Mouse (Mus musculus): ENCODE results near the gene Scarb1. TPM values are rescaled to one million over a fixed set of nuclear protein-coding genes. Genes with fewer than 3 reads are reported as not detected.
A peak's percentile ranks its signal among the peaks of the same experiment; 100 is the strongest.

Scarb1 gene
- polyA plus RNA-seq, 1 experiment from 2014 or later: 36.5 TPM

DNA sequence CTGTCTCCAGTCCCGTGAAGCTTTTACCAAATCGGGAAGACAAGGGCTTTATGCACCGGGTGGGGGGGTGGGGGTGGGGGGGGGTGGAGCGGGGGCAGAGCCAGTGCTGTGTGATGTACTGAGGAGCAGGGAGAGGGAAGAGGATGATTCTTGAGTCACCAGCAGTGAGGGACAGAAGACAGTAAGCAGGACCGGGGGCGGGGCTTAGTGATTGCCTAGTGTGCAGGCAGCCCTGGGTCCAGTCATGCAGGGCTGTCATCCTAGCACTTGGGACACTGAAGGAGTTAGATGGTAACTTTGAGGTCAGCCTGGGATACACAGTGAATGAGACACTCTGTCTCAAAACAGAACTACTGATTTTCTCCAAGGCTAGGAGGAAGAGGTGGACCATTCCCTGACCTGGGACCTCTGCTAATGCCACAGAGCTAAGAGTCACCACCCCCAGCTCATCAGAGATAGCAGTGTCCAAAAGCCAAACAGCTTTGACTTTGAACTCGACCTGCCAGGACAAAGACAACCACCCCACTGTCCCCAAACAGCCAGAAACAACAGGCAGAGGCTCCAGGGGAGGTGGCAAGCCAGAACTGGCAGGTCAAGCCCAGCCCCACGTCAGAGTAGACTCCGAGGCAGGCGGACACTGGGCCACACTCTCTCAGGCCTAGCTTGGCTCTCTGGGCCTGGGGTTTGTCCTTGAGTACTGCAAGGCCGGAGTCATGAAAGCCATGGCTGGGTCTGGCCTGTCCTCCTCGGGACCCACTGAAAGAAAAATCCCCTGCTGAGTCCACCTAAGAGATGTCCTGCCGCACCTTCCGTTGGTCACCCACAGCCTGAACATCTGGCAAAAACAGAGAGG lies 35.4 kb downstream of the Scarb1 start:
- WGBS: 60% methylated on average over 14 of the region's 14 CpGs
- Histone ChIP-seq H3K27me3 (ENCODE audit: control insufficient read depth, insufficient read depth, low read length) (no peaks in the 10 kb centered on the region), H3K9ac (no peak overlapping the region), H3K27ac (no peak overlapping the region), H3K4me3 (replicated peaks; ENCODE audit: low read length) (no peak overlapping the region), H3K9me3 (ENCODE audit: control insufficient read depth, low read length) (no peaks in the 10 kb centered on the region), H3K36me3 (replicated peaks; ENCODE audit: control insufficient read depth, insufficient read depth) (no peaks in the 10 kb centered on the region), H3K4me2 (replicated peaks) (no peak overlapping the region), H3K4me1 (replicated peaks; ENCODE audit: control insufficient read depth, insufficient read depth, low read length) (no peaks in the 10 kb centered on the region)
- ATAC-seq (ENCODE audit: low FRiP score): no peak
- no peak for DNase-seq (ENCODE audit: low spot score)

DNA sequence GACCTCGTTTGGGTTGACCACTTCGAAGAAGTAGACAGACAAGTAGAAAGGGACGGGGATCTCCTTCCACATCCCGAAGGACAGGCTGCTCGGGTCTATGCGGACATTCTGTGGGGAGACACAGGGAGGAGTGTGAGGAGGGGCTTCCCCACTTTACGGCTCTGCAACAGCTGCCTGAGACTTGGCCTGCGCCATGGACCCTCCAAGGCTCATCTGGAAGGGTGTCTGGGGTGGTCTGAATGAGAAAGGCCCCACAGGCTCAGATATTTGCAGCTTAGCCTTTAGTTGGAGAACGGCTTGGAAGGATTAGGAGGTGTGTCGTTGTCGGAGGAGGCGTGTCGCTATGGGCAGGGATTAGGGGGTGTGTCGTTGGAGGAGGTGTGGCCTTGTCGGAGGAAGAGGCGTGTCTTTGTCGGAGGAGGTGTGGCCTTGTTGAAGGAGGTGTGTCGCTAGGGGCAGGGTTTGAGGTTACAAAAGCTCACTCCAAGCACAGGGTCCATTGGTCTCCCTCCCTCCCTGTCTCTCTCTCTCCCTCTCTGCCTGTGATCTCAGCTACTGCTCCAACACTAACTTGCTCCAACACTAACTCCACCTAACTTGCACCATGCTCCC lies 36.5 kb downstream of the Scarb1 start:
- Histone ChIP-seq H3K4me3 (replicated peaks; ENCODE audit: low read length) (no peak overlapping the region), H3K9me3 (ENCODE audit: control insufficient read depth, low read length) (no peaks in the 10 kb centered on the region), H3K27ac (no peak overlapping the region), H3K36me3 (replicated peaks; ENCODE audit: control insufficient read depth, insufficient read depth) (peaks cover 7% of the 10 kb centered on the region; the same call in 1 of the 2 replicates), H3K9ac (no peak overlapping the region), H3K27me3 (ENCODE audit: control insufficient read depth, insufficient read depth, low read length) (no peaks in the 10 kb centered on the region), H3K4me2 (replicated peaks) (0 out of 2 replicates have a peak overlapping the region, but pooled peaks have one; percentile 6), H3K4me1 (replicated peaks; ENCODE audit: control insufficient read depth, insufficient read depth, low read length) (no peaks in the 10 kb centered on the region)
- WGBS: 27% methylated on average over 18 of the region's 18 CpGs
- DNase-seq (ENCODE audit: low spot score) (no peak), ATAC-seq (ENCODE audit: low FRiP score) (0 out of 2 replicates have a peak, but pooled peaks have one; percentile 46)

- Histone ChIP-seq H3K4me3 (replicated peaks; ENCODE audit: low read length) (no peak overlapping the region), H3K27me3 (ENCODE audit: control insufficient read depth, insufficient read depth, low read length) (no peaks in the 10 kb centered on the region), H3K9me3 (ENCODE audit: control insufficient read depth, low read length) (no peaks in the 10 kb centered on the region), H3K4me1 (replicated peaks; ENCODE audit: control insufficient read depth, insufficient read depth, low read length) (no peaks in the 10 kb centered on the region), H3K27ac (no peak overlapping the region), H3K4me2 (replicated peaks) (no peak overlapping the region), H3K36me3 (replicated peaks; ENCODE audit: control insufficient read depth, insufficient read depth) (peaks cover 7% of the 10 kb centered on the region; the same call in 1 of the 2 replicates), H3K9ac (no peak overlapping the region)
- no peak for DNase-seq (ENCODE audit: low spot score)
- no peak for ATAC-seq (ENCODE audit: low FRiP score)
- 96% methylated on average over 6 of the region's 6 CpGs for WGBS
Observed at GRCm38 (mm10) chr5:125303055-125303454, 37.8 kb downstream of the Scarb1 start.

DNA sequence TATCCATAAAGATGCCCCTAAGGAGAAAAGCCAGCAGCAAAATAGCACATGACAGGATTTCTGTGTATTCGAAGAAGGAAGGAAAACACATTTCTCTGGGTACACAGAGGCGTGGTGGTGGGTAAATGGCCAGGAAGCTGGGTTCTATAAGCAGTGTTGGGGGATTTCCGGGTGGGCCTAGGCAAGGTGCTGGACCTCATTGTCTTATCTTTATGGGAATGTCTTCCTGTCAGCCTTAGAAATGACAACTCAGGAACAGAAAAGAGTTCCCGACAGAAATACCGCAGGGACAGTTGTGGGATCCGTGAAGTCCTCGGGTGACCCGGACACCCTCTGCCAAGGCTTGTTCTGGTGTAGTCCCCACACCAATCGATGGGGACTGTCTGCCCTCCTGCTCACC lies 42.7 kb downstream of the Scarb1 start:
- DNase-seq (ENCODE audit: low spot score): no peak
- Histone ChIP-seq H3K36me3 (replicated peaks; ENCODE audit: control insufficient read depth, insufficient read depth) (peaks cover 20% of the 10 kb centered on the region; the same call in 1 of the 2 replicates), H3K27me3 (ENCODE audit: control insufficient read depth, insufficient read depth, low read length) (no peaks in the 10 kb centered on the region), H3K27ac (no peak overlapping the region), H3K4me3 (replicated peaks; ENCODE audit: low read length) (no peak overlapping the region), H3K4me1 (replicated peaks; ENCODE audit: control insufficient read depth, insufficient read depth, low read length) (no peaks in the 10 kb centered on the region), H3K4me2 (replicated peaks) (no peak overlapping the region), H3K9ac (no peak overlapping the region), H3K9me3 (ENCODE audit: control insufficient read depth, low read length) (no peaks in the 10 kb centered on the region)
- WGBS: 94% methylated on average over 9 of the region's 9 CpGs
- ATAC-seq (ENCODE audit: low FRiP score): no peak

DNA sequence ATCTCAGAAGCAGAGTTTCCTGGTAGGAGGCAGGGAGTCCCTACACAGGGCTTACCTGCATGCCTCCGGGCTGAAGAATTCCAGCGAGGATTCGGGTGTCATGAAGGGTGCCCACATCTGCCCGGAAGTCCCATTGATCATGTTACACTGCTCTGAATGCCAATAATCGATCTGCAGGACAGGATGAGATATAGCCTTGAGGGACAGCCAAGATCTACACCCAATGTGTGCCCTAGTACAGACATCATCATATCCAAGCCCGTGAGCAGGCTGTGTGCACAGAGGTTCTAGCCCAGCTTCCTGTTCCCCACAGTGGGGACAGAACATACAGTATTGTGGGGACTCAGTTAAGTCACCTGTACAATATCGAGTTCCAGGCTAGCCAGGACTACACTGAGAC lies 43.7 kb downstream of the Scarb1 start:
- H3K4me3 ChIP-seq (replicated peaks; ENCODE audit: low read length): no peak overlapping the region
- no peaks in the 10 kb centered on the region for H3K4me1 ChIP-seq (replicated peaks; ENCODE audit: control insufficient read depth, insufficient read depth, low read length)
- 96% methylated on average over 7 of the region's 7 CpGs for WGBS
- no peak overlapping the region for H3K4me2 ChIP-seq (replicated peaks)
- no peak overlapping the region for H3K27ac ChIP-seq
- ATAC-seq (ENCODE audit: low FRiP score): no peak
- DNase-seq (ENCODE audit: low spot score): no peak
- no peak overlapping the region for H3K9ac ChIP-seq
- H3K27me3 ChIP-seq (ENCODE audit: control insufficient read depth, insufficient read depth, low read length): no peaks in the 10 kb centered on the region
- H3K9me3 ChIP-seq (ENCODE audit: control insufficient read depth, low read length): no peaks in the 10 kb centered on the region
- H3K36me3 ChIP-seq (replicated peaks; ENCODE audit: control insufficient read depth, insufficient read depth): peaks cover 20% of the 10 kb centered on the region; the same call in 1 of the 2 replicates

GRCm38 (mm10) chr5:125292951-125293350 lies 47.9 kb downstream of the Scarb1 start:
- no peak for ATAC-seq (ENCODE audit: low FRiP score)
- Histone ChIP-seq H3K9ac (no peak overlapping the region), H3K4me1 (replicated peaks; ENCODE audit: control insufficient read depth, insufficient read depth, low read length) (no peaks in the 10 kb centered on the region), H3K36me3 (replicated peaks; ENCODE audit: control insufficient read depth, insufficient read depth) (0 out of 2 replicates have a peak, but pooled peaks cover 13% of the 10 kb centered on the region), H3K27ac (no peak overlapping the region), H3K4me3 (replicated peaks; ENCODE audit: low read length) (no peak overlapping the region), H3K9me3 (ENCODE audit: control insufficient read depth, low read length) (no peaks in the 10 kb centered on the region), H3K27me3 (ENCODE audit: control insufficient read depth, insufficient read depth, low read length) (no peaks in the 10 kb centered on the region), H3K4me2 (replicated peaks) (no peak overlapping the region)
- 72% methylated on average over 7 of the region's 7 CpGs for WGBS
- no peak for DNase-seq (ENCODE audit: low spot score)

GRCm38 (mm10) chr5:125291895-125292294 lies 49.0 kb downstream of the Scarb1 start:
- ATAC-seq (ENCODE audit: low FRiP score): no peak
- Histone ChIP-seq H3K4me1 (replicated peaks; ENCODE audit: control insufficient read depth, insufficient read depth, low read length) (no peaks in the 10 kb centered on the region), H3K4me2 (replicated peaks) (no peak overlapping the region), H3K27ac (no peak overlapping the region), H3K9ac (no peak overlapping the region), H3K27me3 (ENCODE audit: control insufficient read depth, insufficient read depth, low read length) (no peaks in the 10 kb centered on the region), H3K4me3 (replicated peaks; ENCODE audit: low read length) (no peak overlapping the region), H3K36me3 (replicated peaks; ENCODE audit: control insufficient read depth, insufficient read depth) (peaks cover 13% of the 10 kb centered on the region), H3K9me3 (ENCODE audit: control insufficient read depth, low read length) (no peaks in the 10 kb centered on the region)
- no peak for DNase-seq (ENCODE audit: low spot score)
- 87% methylated on average over 8 of the region's 8 CpGs for WGBS

DNA sequence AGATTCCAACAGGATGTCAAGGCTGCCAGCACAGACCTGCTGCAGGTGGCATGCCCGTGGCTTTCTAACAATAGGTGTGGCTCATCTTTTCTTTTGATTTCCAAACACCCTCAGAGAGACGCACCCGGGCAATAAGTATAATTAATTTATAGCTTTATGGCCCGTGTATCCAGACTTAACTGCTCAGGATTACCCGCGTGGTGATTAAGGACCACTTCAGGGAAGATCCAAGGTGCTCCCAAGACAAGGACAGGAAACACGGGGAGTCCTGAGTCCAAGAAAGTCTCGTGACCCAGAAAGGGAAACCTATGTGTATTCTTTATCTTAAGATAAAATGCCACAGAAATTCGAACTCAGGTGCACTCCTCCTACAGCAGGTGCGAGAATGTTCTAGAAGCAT lies 49.5 kb downstream of the Scarb1 start:
- H3K4me3 ChIP-seq (replicated peaks; ENCODE audit: low read length): no peak overlapping the region
- H3K27ac ChIP-seq: no peak overlapping the region
- H3K4me2 ChIP-seq (replicated peaks): no peak overlapping the region
- H3K9ac ChIP-seq: no peak overlapping the region
- 93% methylated on average over 10 of the region's 10 CpGs for WGBS
- DNase-seq (ENCODE audit: low spot score) (no peak), ATAC-seq (ENCODE audit: low FRiP score) (no peak)
- H3K27me3 ChIP-seq (ENCODE audit: control insufficient read depth, insufficient read depth, low read length): no peaks in the 10 kb centered on the region
- H3K9me3 ChIP-seq (ENCODE audit: control insufficient read depth, low read length): no peaks in the 10 kb centered on the region
- H3K4me1 ChIP-seq (replicated peaks; ENCODE audit: control insufficient read depth, insufficient read depth, low read length): no peaks in the 10 kb centered on the region
- peaks cover 13% of the 10 kb centered on the region for H3K36me3 ChIP-seq (replicated peaks; ENCODE audit: control insufficient read depth, insufficient read depth)

DNA sequence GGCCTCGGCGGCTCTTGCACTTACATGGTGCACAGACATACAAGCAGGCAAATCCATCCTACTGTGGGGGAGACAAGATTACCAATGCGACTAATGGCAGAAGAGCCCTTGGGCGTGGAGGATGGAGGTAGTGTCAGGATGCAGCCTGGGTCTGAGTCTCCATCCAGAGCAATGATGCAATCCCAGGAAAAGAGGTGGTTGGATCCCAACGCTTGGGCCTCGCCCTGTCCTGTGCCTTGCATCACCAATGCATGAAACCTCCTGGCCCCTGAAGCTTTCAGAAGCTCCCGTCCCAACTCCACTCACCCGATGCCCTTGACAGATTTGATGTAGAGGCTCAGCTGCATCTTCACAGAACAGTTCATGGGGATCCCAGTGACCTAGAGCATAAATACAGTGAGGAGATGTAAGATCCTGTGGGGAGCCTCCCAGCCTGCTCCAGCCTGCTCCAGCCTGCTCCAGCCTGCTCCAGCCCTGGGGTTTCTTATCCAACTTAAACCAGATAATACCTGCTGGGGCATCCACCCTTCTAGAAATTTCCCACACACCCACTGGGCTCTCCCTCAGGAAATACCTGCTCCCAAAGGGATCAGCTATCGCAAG lies 53.7 kb downstream of the Scarb1 start:
- Histone ChIP-seq H3K4me1 (replicated peaks; ENCODE audit: control insufficient read depth, insufficient read depth, low read length) (peaks cover 5% of the 10 kb centered on the region; the same call in 1 of the 2 replicates), H3K9ac (no peak overlapping the region), H3K9me3 (ENCODE audit: control insufficient read depth, low read length) (no peaks in the 10 kb centered on the region), H3K27me3 (ENCODE audit: control insufficient read depth, insufficient read depth, low read length) (no peaks in the 10 kb centered on the region), H3K27ac (no peak overlapping the region), H3K4me3 (replicated peaks; ENCODE audit: low read length) (no peak overlapping the region), H3K36me3 (replicated peaks; ENCODE audit: control insufficient read depth, insufficient read depth) (peaks cover 8% of the 10 kb centered on the region), H3K4me2 (replicated peaks) (no peak overlapping the region)
- 96% methylated on average over 9 of the region's 9 CpGs for WGBS
- no peak for ATAC-seq (ENCODE audit: low FRiP score)
- DNase-seq (ENCODE audit: low spot score): no peak

Data from hindbrain, embryonic 14.5 days (tissue).